Mouse (Mus musculus) left cerebral cortex, adult 18-20 months (tissue): ENCODE measurements at regions not wholly inside any gene's neighbourhood (a gene's known extent, or its start where the extent isn't known, plus 50 kb on each side); places are given as distances from the start of the nearest gene placed in this dataset.

Source experiments
- DNase-seq, 2 experiments: peaks; one replicate each; pipeline ENCODE4 v3.0.0; 2021 to 2022; ENCODE audit warnings: low spot score in 2 of 2, mixed read lengths in 1 of 2

GRCm38 (mm10) chr11:63392378-63392777 is 263.6 kb downstream of the Pmp22 start:
- peak; percentile 11 to 16 for DNase-seq

- DNase-seq = no peak
Measured at GRCm38 (mm10) chr11:63394201-63394600, 265.4 kb downstream of the Pmp22 start.

GRCm38 (mm10) chr11:63396386-63396785 is 267.6 kb downstream of the Pmp22 start:
- DNase-seq = no peak

- no peak for DNase-seq
Measured at GRCm38 (mm10) chr11:63402741-63403140, 274.0 kb downstream of the Pmp22 start.

GRCm38 (mm10) chr11:63404719-63405118 is 275.9 kb downstream of the Pmp22 start:
- DNase-seq = peak; percentile 78 to 87

GRCm38 (mm10) chr11:63409431-63409830 is 280.6 kb downstream of the Pmp22 start:
- DNase-seq = no peak

- no peak for DNase-seq
Measured at GRCm38 (mm10) chr11:63410921-63411320, 282.1 kb downstream of the Pmp22 start.

GRCm38 (mm10) chr11:63412364-63412991 is 283.7 kb downstream of the Pmp22 start:
- DNase-seq = no peak

GRCm38 (mm10) chr11:63413106-63413505 is 284.3 kb downstream of the Pmp22 start:
- no peak for DNase-seq

GRCm38 (mm10) chr11:63413621-63414020 is 284.8 kb downstream of the Pmp22 start:
- no peak for DNase-seq

- no peak for DNase-seq
Measured at GRCm38 (mm10) chr11:63418042-63418776, 289.4 kb downstream of the Pmp22 start.

- DNase-seq = no peak
Measured at GRCm38 (mm10) chr11:63420341-63420740, 291.6 kb downstream of the Pmp22 start.

GRCm38 (mm10) chr11:63422069-63422468 is 293.3 kb downstream of the Pmp22 start:
- no peak for DNase-seq

- DNase-seq = no peak
Measured at GRCm38 (mm10) chr11:63424319-63424718, 295.5 kb downstream of the Pmp22 start.

GRCm38 (mm10) chr11:63425741-63426140 is 297.0 kb downstream of the Pmp22 start:
- DNase-seq = no peak

GRCm38 (mm10) chr11:63453786-63454185 is 325.0 kb downstream of the Pmp22 start:
- DNase-seq = no peak

GRCm38 (mm10) chr11:63454910-63455531 is 326.2 kb downstream of the Pmp22 start:
- DNase-seq = no peak

GRCm38 (mm10) chr11:63456356-63456755 is 327.6 kb downstream of the Pmp22 start:
- no peak for DNase-seq

GRCm38 (mm10) chr11:63457250-63457649 is 328.5 kb downstream of the Pmp22 start:
- DNase-seq = no peak

- DNase-seq = no peak
Measured at GRCm38 (mm10) chr11:63460146-63460545, 331.4 kb downstream of the Pmp22 start.

GRCm38 (mm10) chr11:63463797-63464331 is 335.1 kb downstream of the Pmp22 start:
- no peak for DNase-seq

- no peak for DNase-seq
Measured at GRCm38 (mm10) chr11:63465941-63466340, 337.2 kb downstream of the Pmp22 start.
